Comparison of ENCODE assay signal across 24 mouse cellular contexts in the genomic region with DNA sequence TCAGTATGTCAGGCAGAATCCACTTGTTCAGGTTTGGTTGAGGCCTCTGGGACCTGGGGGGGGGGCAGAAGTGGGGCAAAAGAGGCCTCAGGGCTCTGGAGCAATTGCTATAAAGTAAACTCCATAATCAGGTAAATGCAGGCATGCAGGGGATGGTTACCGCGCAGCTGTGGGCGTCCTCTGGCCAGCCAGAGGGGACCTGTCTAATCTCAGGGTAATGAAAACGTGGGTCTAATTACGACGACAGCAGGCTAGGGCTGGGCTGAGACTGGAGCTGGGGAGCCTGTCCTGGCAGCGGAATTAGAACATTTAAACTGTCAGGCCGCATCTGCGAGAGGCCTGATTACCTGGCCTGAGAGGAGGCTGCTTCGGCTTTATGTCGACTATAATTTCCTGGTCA.
"Had no signal": no experiment of that assay in that cellular context is flagged by ENCODE, and none has a peak within 500 bp of the region (broad histone marks: within the 10 kb centered on the region; RNA-seq: fewer than 3 reads in every experiment).

No protein-coding gene starts in this region.

- H3K27ac ChIP-seq: lung, embryonic 15.5 days; macrophage; midbrain, embryonic 10.5 days; midbrain, embryonic 12.5 days; neural tube, embryonic 13.5 days; neural tube, embryonic 15.5 days; stomach, embryonic 15.5 days; stomach, postnatal 0 days had no signal

- ATAC-seq: liver, postnatal 0 days; lung, postnatal 0 days; midbrain, embryonic 16.5 days had no signal

- H3K4me3 ChIP-seq: lung, embryonic 15.5 days; midbrain, embryonic 10.5 days; midbrain, embryonic 12.5 days; myocyte; neural tube, embryonic 13.5 days; neural tube, embryonic 15.5 days; stomach, embryonic 15.5 days had no signal

- H3K4me2 ChIP-seq: lung, embryonic 15.5 days; midbrain, embryonic 12.5 days; neural tube, embryonic 13.5 days; neural tube, embryonic 15.5 days; stomach, embryonic 15.5 days had no signal

- DNase-seq: liver, postnatal 0 days; lung, adult 2 months; lung, postnatal 14 days; lung, postnatal 36 days; midbrain, embryonic 14.5 days; retina, postnatal 1 day; right cerebral cortex, adult 18-20 months; right cerebral cortex, postnatal 25 days; right cerebral cortex, postnatal 4 days; spleen, adult 18-20 months; thymus, adult 2 months; thymus, postnatal 25 days; thymus, postnatal 4 days had no signal

- H3K36me3 ChIP-seq: lung, embryonic 15.5 days; midbrain, embryonic 10.5 days; midbrain, embryonic 12.5 days; neural tube, embryonic 13.5 days; neural tube, embryonic 15.5 days; stomach, embryonic 15.5 days had no signal

- H3K9ac ChIP-seq: liver, postnatal 0 days; lung, embryonic 15.5 days; midbrain, embryonic 12.5 days; neural tube, embryonic 13.5 days; neural tube, embryonic 15.5 days; stomach, embryonic 15.5 days had no signal

- H3K9me3 ChIP-seq: lung, embryonic 15.5 days; midbrain, embryonic 10.5 days; midbrain, embryonic 12.5 days; neural tube, embryonic 13.5 days; neural tube, embryonic 15.5 days; stomach, embryonic 15.5 days had no signal
